Mouse (Mus musculus) cerebellum, adult 9-11 months (tissue): ENCODE results near the gene Gm4064.
"Not testable (repeated sequence)": the region's sequence is repeated elsewhere in the genome, so short reads cannot be mapped to it uniquely, and the experiment has no call there.

Source experiments
- DNase-seq: peaks from one replicate; pipeline ENCODE4 v3.0.0; 2022

Gm4064 gene

DNA sequence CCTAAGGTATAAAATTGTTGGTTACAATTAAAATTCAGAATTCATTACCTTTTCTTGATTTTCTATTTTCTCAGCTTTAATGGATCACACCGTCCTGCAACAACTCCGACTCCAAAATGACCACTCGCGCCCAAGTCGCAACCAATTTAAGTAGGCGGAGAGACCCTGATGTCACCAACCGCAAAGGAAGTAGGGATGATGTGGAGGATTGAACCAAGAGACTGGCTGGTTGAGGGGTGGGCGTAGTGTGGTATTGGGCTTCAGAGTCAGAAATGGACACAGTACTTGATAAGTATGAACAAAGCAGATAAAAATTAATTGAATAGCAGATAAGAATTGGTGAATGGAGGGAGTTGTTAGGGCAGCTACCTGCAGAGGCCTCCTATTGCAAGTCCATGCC, at the start of gene Gm4064:
Gene Gm4064, minus strand, starts transcription at position 101 of the 400 bp plus-strand sequence.
- not testable (repeated sequence) for DNase-seq

DNA sequence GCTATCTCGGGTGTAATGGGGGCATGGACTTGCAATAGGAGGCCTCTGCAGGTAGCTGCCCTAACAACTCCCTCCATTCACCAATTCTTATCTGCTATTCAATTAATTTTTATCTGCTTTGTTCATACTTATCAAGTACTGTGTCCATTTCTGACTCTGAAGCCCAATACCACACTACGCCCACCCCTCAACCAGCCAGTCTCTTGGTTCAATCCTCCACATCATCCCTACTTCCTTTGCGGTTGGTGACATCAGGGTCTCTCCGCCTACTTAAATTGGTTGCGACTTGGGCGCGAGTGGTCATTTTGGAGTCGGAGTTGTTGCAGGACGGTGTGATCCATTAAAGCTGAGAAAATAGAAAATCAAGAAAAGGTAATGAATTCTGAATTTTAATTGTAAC, 34.4 kb upstream of the Gm4064 start, which contains the start of the genes Rbmy and Gm10256:
Gene Rbmy, plus strand, starts transcription at position 301 of the 400 bp plus-strand sequence.
Gene Gm10256, plus strand, starts transcription at position 320 of the 400 bp plus-strand sequence.
- DNase-seq, result not testable (repeated sequence)
